Mouse (Mus musculus) small intestine, adult 2 months (tissue): ENCODE data around the gene Vcl.

ENCODE experiments used
- CTCF ChIP-seq: fragments of 200-500 bp; IDR thresholded peaks from 2 replicates; pipeline ENCODE4 v1.5.1; 2012; ENCODE audit warnings: low read depth, mild to moderate bottlenecking, control low read depth, inconsistent platforms, low read length, moderate library complexity, mixed read lengths; ENCODE audit not compliant: insufficient replicate concordance, insufficient read length; ENCODE audit errors: extremely low read depth
- POLR2A ChIP-seq: fragments of 200-500 bp; IDR thresholded peaks from 2 replicates; pipeline ENCODE4 v1.6.1; 2012; ENCODE audit warnings: low read depth, mild to moderate bottlenecking, control low read depth, inconsistent platforms, low read length, moderate library complexity

DNA sequence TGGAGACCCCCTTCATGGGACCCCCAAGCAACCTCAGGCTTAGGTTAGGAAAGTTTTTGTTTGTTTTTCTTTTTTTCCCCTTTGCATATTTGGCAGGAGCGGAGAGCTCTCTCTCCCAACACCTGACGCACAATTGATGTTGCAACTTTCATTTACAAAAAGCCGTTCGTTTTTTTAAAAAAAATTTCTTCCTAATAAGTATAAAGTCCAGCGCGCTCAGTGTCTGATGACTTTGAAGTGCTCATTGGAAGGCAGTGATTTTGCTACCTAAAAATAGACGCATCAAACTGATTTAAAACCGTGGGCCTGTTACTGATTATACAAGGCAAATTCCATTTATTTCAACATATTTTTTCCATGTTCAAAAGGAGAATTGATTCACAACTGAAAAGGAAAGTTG is 124.0 kb downstream of the Vcl start:
- TF ChIP-seq CTCF = no peak
- no peak for TF ChIP-seq POLR2A
